Mouse (Mus musculus): ENCODE data around the gene Prkab2. TPM values are rescaled to one million over a fixed set of nuclear protein-coding genes. Genes with fewer than 3 reads are reported as not detected.

The Prkab2 gene
- total and polyA plus RNA-seq, 3 experiments = 1.8 to 10.2 (median 5.0) TPM

GRCm38 (mm10) chr3:97629941-97630340, 28.1 kb upstream of the Prkab2 start:
- TF ChIP-seq POLR2AphosphoS5 (IDR thresholded peaks at IDR 0.05; ENCODE audit: insufficient replicate concordance, low read depth, low read length) (no peak), GATA2 (IDR thresholded peaks at IDR 0.05; ENCODE audit: borderline replicate concordance, low read depth, low read length) (no peak), TAL1 (conservative IDR thresholded peaks at IDR 0.05; ENCODE audit: low read depth, low read length) (no peak), GATA1 (IDR thresholded peaks at IDR 0.05; ENCODE audit: borderline replicate concordance, low read length) (no peak), CTCF (IDR thresholded peaks at IDR 0.05; ENCODE audit: low read depth, low read length) (no peak)
- H3K36me3 ChIP-seq (replicated peaks) = no peaks in the 10 kb centered on the region
- H3K9me3 ChIP-seq (replicated peaks) = no peaks in the 10 kb centered on the region
- ATAC-seq (ENCODE audit: extremely low read depth, insufficient number of reproducible peaks, low FRiP score, poor library complexity, severe bottlenecking) (no peak), DNase-seq (ENCODE audit: low spot score) (no peak)
- no peaks in the 10 kb centered on the region for H3K27me3 ChIP-seq (ENCODE audit: insufficient read depth, low read length)
- no peak overlapping the region for H3K4me3 ChIP-seq (ENCODE audit: low read depth, low read length)
- peaks cover 9% of the 10 kb centered on the region for H3K4me1 ChIP-seq (ENCODE audit: insufficient read depth, low read depth, low read length)

GRCm38 (mm10) chr3:97630746-97631145, 27.2 kb upstream of the Prkab2 start:
- H3K4me1 ChIP-seq (ENCODE audit: insufficient read depth, low read depth, low read length) = peaks cover 9% of the 10 kb centered on the region
- H3K9me3 ChIP-seq (replicated peaks) = no peaks in the 10 kb centered on the region
- TF ChIP-seq GATA1 (IDR thresholded peaks at IDR 0.05; ENCODE audit: borderline replicate concordance, low read length) = no peak
- no peak for TF ChIP-seq CTCF (IDR thresholded peaks at IDR 0.05; ENCODE audit: low read depth, low read length)
- no peak for TF ChIP-seq TAL1 (conservative IDR thresholded peaks at IDR 0.05; ENCODE audit: low read depth, low read length)
- no peak for TF ChIP-seq POLR2AphosphoS5 (IDR thresholded peaks at IDR 0.05; ENCODE audit: insufficient replicate concordance, low read depth, low read length)
- no peak for TF ChIP-seq GATA2 (IDR thresholded peaks at IDR 0.05; ENCODE audit: borderline replicate concordance, low read depth, low read length)
- no peaks in the 10 kb centered on the region for H3K36me3 ChIP-seq (replicated peaks)
- no peaks in the 10 kb centered on the region for H3K27me3 ChIP-seq (ENCODE audit: insufficient read depth, low read length)
- DNase-seq (ENCODE audit: low spot score) (no peak), ATAC-seq (ENCODE audit: extremely low read depth, insufficient number of reproducible peaks, low FRiP score, poor library complexity, severe bottlenecking) (no peak)
- no peak overlapping the region for H3K4me3 ChIP-seq (ENCODE audit: low read depth, low read length)

GRCm38 (mm10) chr3:97631258-97631860, 26.6 kb upstream of the Prkab2 start:
- ATAC-seq (ENCODE audit: extremely low read depth, insufficient number of reproducible peaks, low FRiP score, poor library complexity, severe bottlenecking) (no peak), DNase-seq (ENCODE audit: low spot score) (no peak)
- Histone ChIP-seq H3K27me3 (ENCODE audit: insufficient read depth, low read length) (0 out of 2 replicates have a peak, but pooled peaks cover 2% of the 10 kb centered on the region), H3K36me3 (replicated peaks) (no peaks in the 10 kb centered on the region), H3K9me3 (replicated peaks) (no peaks in the 10 kb centered on the region), H3K4me3 (ENCODE audit: low read depth, low read length) (no peak overlapping the region), H3K4me1 (ENCODE audit: insufficient read depth, low read depth, low read length) (peaks cover 9% of the 10 kb centered on the region)
- TF ChIP-seq POLR2AphosphoS5 (IDR thresholded peaks at IDR 0.05; ENCODE audit: insufficient replicate concordance, low read depth, low read length) (no peak), GATA2 (IDR thresholded peaks at IDR 0.05; ENCODE audit: borderline replicate concordance, low read depth, low read length) (no peak), GATA1 (IDR thresholded peaks at IDR 0.05; ENCODE audit: borderline replicate concordance, low read length) (no peak), CTCF (IDR thresholded peaks at IDR 0.05; ENCODE audit: low read depth, low read length) (no peak), TAL1 (conservative IDR thresholded peaks at IDR 0.05; ENCODE audit: low read depth, low read length) (no peak)

- TF ChIP-seq POLR2AphosphoS5 (IDR thresholded peaks at IDR 0.05; ENCODE audit: insufficient replicate concordance, low read depth, low read length) (no peak), CTCF (IDR thresholded peaks at IDR 0.05; ENCODE audit: low read depth, low read length) (no peak), GATA1 (IDR thresholded peaks at IDR 0.05; ENCODE audit: borderline replicate concordance, low read length) (no peak), GATA2 (IDR thresholded peaks at IDR 0.05; ENCODE audit: borderline replicate concordance, low read depth, low read length) (no peak), TAL1 (conservative IDR thresholded peaks at IDR 0.05; ENCODE audit: low read depth, low read length) (no peak)
- Histone ChIP-seq H3K36me3 (replicated peaks) (no peaks in the 10 kb centered on the region), H3K4me1 (ENCODE audit: insufficient read depth, low read depth, low read length) (peaks cover 6% of the 10 kb centered on the region), H3K4me3 (ENCODE audit: low read depth, low read length) (no peak overlapping the region), H3K27me3 (ENCODE audit: insufficient read depth, low read length) (peaks cover 5% of the 10 kb centered on the region; the same call in 1 of the 2 replicates), H3K9me3 (replicated peaks) (no peaks in the 10 kb centered on the region)
- ATAC-seq (ENCODE audit: extremely low read depth, insufficient number of reproducible peaks, low FRiP score, poor library complexity, severe bottlenecking) (no peak), DNase-seq (ENCODE audit: low spot score) (no peak)
Observed at GRCm38 (mm10) chr3:97633456-97633855, 24.5 kb upstream of the Prkab2 start.

GRCm38 (mm10) chr3:97634288-97634761, 23.7 kb upstream of the Prkab2 start:
- ATAC-seq (ENCODE audit: extremely low read depth, insufficient number of reproducible peaks, low FRiP score, poor library complexity, severe bottlenecking) (no peak; the same call in 1 of the 2 replicates), DNase-seq (ENCODE audit: low spot score) (no peak)
- Histone ChIP-seq H3K27me3 (ENCODE audit: insufficient read depth, low read length) (peaks cover 5% of the 10 kb centered on the region; the same call in 1 of the 2 replicates), H3K4me3 (ENCODE audit: low read depth, low read length) (no peak overlapping the region), H3K9me3 (replicated peaks) (no peaks in the 10 kb centered on the region), H3K36me3 (replicated peaks) (no peaks in the 10 kb centered on the region), H3K4me1 (ENCODE audit: insufficient read depth, low read depth, low read length) (no peaks in the 10 kb centered on the region)
- TF ChIP-seq CTCF (IDR thresholded peaks at IDR 0.05; ENCODE audit: low read depth, low read length) (no peak), GATA1 (IDR thresholded peaks at IDR 0.05; ENCODE audit: borderline replicate concordance, low read length) (no peak), GATA2 (IDR thresholded peaks at IDR 0.05; ENCODE audit: borderline replicate concordance, low read depth, low read length) (no peak), TAL1 (conservative IDR thresholded peaks at IDR 0.05; ENCODE audit: low read depth, low read length) (no peak), POLR2AphosphoS5 (IDR thresholded peaks at IDR 0.05; ENCODE audit: insufficient replicate concordance, low read depth, low read length) (no peak)

GRCm38 (mm10) chr3:97641396-97641795, 16.6 kb upstream of the Prkab2 start:
- ATAC-seq (ENCODE audit: extremely low read depth, insufficient number of reproducible peaks, low FRiP score, poor library complexity, severe bottlenecking) = no peak
- H3K4me1 ChIP-seq (ENCODE audit: insufficient read depth, low read depth, low read length) = no peaks in the 10 kb centered on the region
- H3K9me3 ChIP-seq (replicated peaks) = no peaks in the 10 kb centered on the region
- H3K4me3 ChIP-seq (ENCODE audit: low read depth, low read length) = no peak overlapping the region
- H3K27me3 ChIP-seq (ENCODE audit: insufficient read depth, low read length) = peaks cover 3% of the 10 kb centered on the region; the same call in 1 of the 2 replicates
- no peaks in the 10 kb centered on the region for H3K36me3 ChIP-seq (replicated peaks)
- TF ChIP-seq GATA1 (IDR thresholded peaks at IDR 0.05; ENCODE audit: borderline replicate concordance, low read length) (no peak), GATA2 (IDR thresholded peaks at IDR 0.05; ENCODE audit: borderline replicate concordance, low read depth, low read length) (no peak), CTCF (IDR thresholded peaks at IDR 0.05; ENCODE audit: low read depth, low read length) (no peak), POLR2AphosphoS5 (IDR thresholded peaks at IDR 0.05; ENCODE audit: insufficient replicate concordance, low read depth, low read length) (no peak), TAL1 (conservative IDR thresholded peaks at IDR 0.05; ENCODE audit: low read depth, low read length) (no peak)
- no peak for DNase-seq (ENCODE audit: low spot score)
